Mouse (Mus musculus): ENCODE results near the gene Rasal2. TPM values are rescaled to one million over a fixed set of nuclear protein-coding genes. Genes with fewer than 3 reads are reported as not detected.

The Rasal2 gene
- total and polyA plus RNA-seq, 3 experiments = 5.1 to 23.2 (median 22.2) TPM

DNA sequence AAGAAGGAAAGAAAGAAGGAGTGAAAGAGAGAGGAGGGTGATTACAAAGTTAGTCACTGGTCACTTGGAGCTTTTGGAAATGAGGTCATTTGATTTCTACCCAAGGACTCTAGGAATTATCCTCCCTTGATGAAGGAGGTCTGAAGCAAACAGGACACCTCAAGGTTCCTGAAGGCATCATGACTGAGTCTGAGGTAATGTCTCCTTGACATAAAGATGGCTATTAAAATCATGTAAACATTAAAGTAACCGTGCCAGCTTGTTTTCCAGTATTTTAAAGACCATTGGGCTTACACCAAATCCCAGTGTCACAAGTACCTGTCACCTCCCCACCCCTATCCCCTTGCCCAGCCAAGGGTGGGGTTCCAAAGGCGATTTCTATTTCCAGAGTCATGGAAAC, 25.9 kb upstream of the Rasal2 start:
- no peaks in the 10 kb centered on the region for H3K79me2 ChIP-seq (replicated peaks; ENCODE audit: control insufficient read depth, insufficient read depth, low read length)
- DNase-seq = no peak
- no peaks in the 10 kb centered on the region for H3K27me3 ChIP-seq (ENCODE audit: control insufficient read depth, insufficient read depth, low read length)
- 99% methylated on average over 2 of the region's 2 CpGs for WGBS
- H3K4me1 ChIP-seq (ENCODE audit: control insufficient read depth, insufficient read depth, low read length) = peaks cover 4% of the 10 kb centered on the region
- H3K9ac ChIP-seq (ENCODE audit: low read depth, low read length) = no peak overlapping the region
- H3K27ac ChIP-seq = no peak overlapping the region
- intact Hi-C loops (cut with DNase I) = no loop called here
- no peak overlapping the region for H3K4me3 ChIP-seq
- H3K36me3 ChIP-seq (ENCODE audit: control insufficient read depth, insufficient read depth, low read length) = peaks cover 7% of the 10 kb centered on the region
- no peak for TF ChIP-seq CTCF (IDR thresholded peaks at IDR 0.05)
- no peak for TF ChIP-seq EP300 (IDR thresholded peaks at IDR 0.05; ENCODE audit: insufficient read depth, low read depth, low read length)
- no peak for TF ChIP-seq POLR2A (IDR thresholded peaks at IDR 0.05; ENCODE audit: insufficient read depth, low read depth, low read length)

DNA sequence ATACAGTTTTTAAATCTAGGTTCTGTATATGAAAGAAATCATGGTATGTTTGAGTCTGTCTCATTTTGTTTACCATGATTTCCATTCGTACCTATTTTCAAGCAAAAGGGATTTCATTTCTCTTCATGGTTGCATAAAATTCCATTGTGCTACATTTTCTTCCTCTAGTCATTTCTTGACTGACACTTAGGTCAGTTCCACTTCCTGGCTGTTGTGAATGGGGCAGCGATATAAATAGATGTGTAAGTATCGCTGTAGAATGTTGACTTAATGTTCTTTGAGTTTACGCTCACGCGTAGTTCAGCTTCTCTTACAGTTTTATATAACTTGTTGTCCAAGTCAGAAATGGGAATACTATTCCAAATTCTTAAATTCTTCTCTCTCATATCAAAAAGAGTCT, 23.5 kb upstream of the Rasal2 start:
- intact Hi-C loops (cut with DNase I) = no loop called here
- no peaks in the 10 kb centered on the region for H3K36me3 ChIP-seq (ENCODE audit: control insufficient read depth, insufficient read depth, low read length)
- WGBS = 39% methylated on average over 6 of the region's 6 CpGs

DNA sequence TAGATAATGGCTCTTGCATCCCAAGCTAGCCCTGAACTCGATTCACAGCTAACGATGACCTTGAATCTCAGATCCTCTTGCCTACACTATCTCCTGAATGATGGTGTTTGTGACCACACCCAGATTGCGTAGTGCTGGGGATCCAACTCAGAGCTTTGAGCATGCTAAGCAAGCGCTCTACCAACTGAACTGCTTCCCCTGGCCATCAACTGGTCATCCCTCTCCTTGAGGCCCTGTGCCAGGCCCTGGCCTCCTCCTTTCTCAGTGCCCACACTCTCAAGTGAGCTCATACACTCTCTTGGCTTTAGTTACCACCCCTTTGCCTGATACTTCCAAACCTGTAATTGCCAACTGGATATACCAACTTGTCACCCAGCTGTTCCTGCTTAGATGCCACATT, 22.0 kb upstream of the Rasal2 start:
- Histone ChIP-seq H3K27ac (no peak overlapping the region), H3K9ac (ENCODE audit: low read depth, low read length) (no peak overlapping the region), H3K4me1 (ENCODE audit: control insufficient read depth, insufficient read depth, low read length) (peaks cover 3% of the 10 kb centered on the region; the same call in 1 of the 2 replicates), H3K4me3 (no peak overlapping the region), H3K36me3 (ENCODE audit: control insufficient read depth, insufficient read depth, low read length) (no peaks in the 10 kb centered on the region), H3K79me2 (replicated peaks; ENCODE audit: control insufficient read depth, insufficient read depth, low read length) (no peaks in the 10 kb centered on the region), H3K27me3 (ENCODE audit: control insufficient read depth, insufficient read depth, low read length) (no peaks in the 10 kb centered on the region)
- intact Hi-C loops (cut with DNase I) = no loop called here
- WGBS = 92% methylated on average over 4 of the region's 4 CpGs
- TF ChIP-seq EP300 (IDR thresholded peaks at IDR 0.05; ENCODE audit: insufficient read depth, low read depth, low read length) = no peak
- TF ChIP-seq CTCF (IDR thresholded peaks at IDR 0.05) = no peak
- TF ChIP-seq POLR2A (IDR thresholded peaks at IDR 0.05; ENCODE audit: insufficient read depth, low read depth, low read length) = no peak
- no peak for DNase-seq

More for the DNA sequence above, 23.5 kb upstream of the Rasal2 start:
- H3K27me3 ChIP-seq (ENCODE audit: control insufficient read depth, insufficient read depth, low read length) = no peaks in the 10 kb centered on the region
- H3K9ac ChIP-seq (ENCODE audit: low read depth, low read length) = no peak overlapping the region
- H3K4me1 ChIP-seq (ENCODE audit: control insufficient read depth, insufficient read depth, low read length) = peaks cover 3% of the 10 kb centered on the region; the same call in 1 of the 2 replicates
- no peak overlapping the region for H3K4me3 ChIP-seq
- H3K27ac ChIP-seq = no peak overlapping the region
- DNase-seq = no peak
- no peak for TF ChIP-seq POLR2A (IDR thresholded peaks at IDR 0.05; ENCODE audit: insufficient read depth, low read depth, low read length)
- TF ChIP-seq EP300 (IDR thresholded peaks at IDR 0.05; ENCODE audit: insufficient read depth, low read depth, low read length) = no peak
- no peak for TF ChIP-seq CTCF (IDR thresholded peaks at IDR 0.05)
- no peaks in the 10 kb centered on the region for H3K79me2 ChIP-seq (replicated peaks; ENCODE audit: control insufficient read depth, insufficient read depth, low read length)

DNA sequence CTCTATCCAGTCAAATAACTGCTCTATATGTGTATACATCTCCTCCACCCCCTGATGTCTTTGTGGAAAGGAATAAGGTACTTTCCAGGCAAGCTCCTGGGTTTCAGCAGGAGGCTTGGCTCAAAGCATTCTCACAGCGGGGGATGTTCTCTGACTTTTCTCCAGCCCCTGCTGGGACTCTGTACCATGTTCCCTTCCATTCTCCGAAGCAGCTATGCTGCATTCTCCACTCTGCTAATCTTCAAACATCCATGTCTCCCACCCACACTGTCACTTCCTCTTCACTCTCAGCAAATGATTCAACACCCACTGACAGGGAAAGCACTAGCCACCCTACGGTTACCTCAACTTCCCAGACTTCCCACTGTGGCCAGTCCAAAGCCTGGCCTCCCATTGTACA, 20.9 kb upstream of the Rasal2 start:
- no peaks in the 10 kb centered on the region for H3K27me3 ChIP-seq (ENCODE audit: control insufficient read depth, insufficient read depth, low read length)
- no peak for TF ChIP-seq CTCF (IDR thresholded peaks at IDR 0.05)
- no peak for TF ChIP-seq POLR2A (IDR thresholded peaks at IDR 0.05; ENCODE audit: insufficient read depth, low read depth, low read length)
- no peak for TF ChIP-seq EP300 (IDR thresholded peaks at IDR 0.05; ENCODE audit: insufficient read depth, low read depth, low read length)
- intact Hi-C loops (cut with DNase I) = no loop called here
- 49% methylated on average over 3 of the region's 3 CpGs for WGBS
- H3K36me3 ChIP-seq (ENCODE audit: control insufficient read depth, insufficient read depth, low read length) = no peaks in the 10 kb centered on the region
- DNase-seq = no peak
- H3K4me3 ChIP-seq = no peak overlapping the region
- H3K9ac ChIP-seq (ENCODE audit: low read depth, low read length) = no peak overlapping the region
- H3K27ac ChIP-seq = no peak overlapping the region
- peaks cover 3% of the 10 kb centered on the region; the same call in 1 of the 2 replicates for H3K4me1 ChIP-seq (ENCODE audit: control insufficient read depth, insufficient read depth, low read length)
- H3K79me2 ChIP-seq (replicated peaks; ENCODE audit: control insufficient read depth, insufficient read depth, low read length) = no peaks in the 10 kb centered on the region

DNA sequence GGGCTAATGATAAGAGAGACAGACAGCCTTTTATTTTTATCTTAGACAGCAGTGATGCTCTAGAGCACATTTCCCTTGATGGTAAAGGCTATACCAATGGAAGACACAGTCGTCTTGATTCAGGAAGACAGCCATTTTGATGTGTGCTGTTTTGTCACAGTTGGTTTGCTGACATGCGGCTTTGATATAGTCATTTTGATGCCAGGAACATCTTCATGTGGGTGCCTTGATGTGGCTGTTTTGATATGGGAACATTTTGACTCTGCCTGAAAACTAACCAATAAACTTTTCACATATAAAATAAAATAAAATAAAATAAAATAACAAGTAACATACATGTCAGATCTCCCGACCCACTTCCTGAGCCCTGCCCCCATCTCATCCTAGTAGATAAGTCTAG, 16.0 kb upstream of the Rasal2 start:
- no peaks in the 10 kb centered on the region for H3K36me3 ChIP-seq (ENCODE audit: control insufficient read depth, insufficient read depth, low read length)
- H3K27ac ChIP-seq = no peak overlapping the region
- H3K27me3 ChIP-seq (ENCODE audit: control insufficient read depth, insufficient read depth, low read length) = no peaks in the 10 kb centered on the region
- H3K9ac ChIP-seq (ENCODE audit: low read depth, low read length) = no peak overlapping the region
- intact Hi-C loops (cut with DNase I) = no loop called here
- H3K79me2 ChIP-seq (replicated peaks; ENCODE audit: control insufficient read depth, insufficient read depth, low read length) = no peaks in the 10 kb centered on the region
- 79% methylated on average over 3 of the region's 3 CpGs for WGBS
- TF ChIP-seq CTCF (IDR thresholded peaks at IDR 0.05) (no peak), EP300 (IDR thresholded peaks at IDR 0.05; ENCODE audit: insufficient read depth, low read depth, low read length) (no peak), POLR2A (IDR thresholded peaks at IDR 0.05; ENCODE audit: insufficient read depth, low read depth, low read length) (no peak)
- DNase-seq = no peak
- H3K4me1 ChIP-seq (ENCODE audit: control insufficient read depth, insufficient read depth, low read length) = peaks cover 4% of the 10 kb centered on the region
- no peak overlapping the region for H3K4me3 ChIP-seq

DNA sequence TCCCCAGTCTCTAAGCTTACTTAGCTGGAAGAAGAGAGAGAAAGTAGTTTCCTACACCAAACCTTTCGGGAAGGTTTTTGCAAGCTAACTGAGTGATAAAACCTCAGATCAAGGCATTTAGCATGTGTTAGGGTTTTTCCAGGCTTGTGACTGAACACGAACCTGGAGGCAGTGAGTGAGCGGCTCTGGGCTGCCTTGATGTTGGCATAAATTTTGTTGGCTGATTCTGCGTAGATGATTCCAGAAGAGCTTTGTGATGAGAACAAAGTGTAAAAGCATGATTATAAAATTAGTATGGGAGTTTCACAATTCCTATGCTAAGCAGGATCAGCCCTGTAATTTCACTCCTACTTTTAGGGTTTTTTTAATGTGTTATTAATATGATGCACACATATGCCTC, 15.2 kb upstream of the Rasal2 start:
- TF ChIP-seq CTCF (IDR thresholded peaks at IDR 0.05) = no peak
- TF ChIP-seq EP300 (IDR thresholded peaks at IDR 0.05; ENCODE audit: insufficient read depth, low read depth, low read length) = no peak
- no peak for TF ChIP-seq POLR2A (IDR thresholded peaks at IDR 0.05; ENCODE audit: insufficient read depth, low read depth, low read length)
- intact Hi-C loops (cut with DNase I) = no loop called here
- no peak overlapping the region for H3K27ac ChIP-seq
- H3K79me2 ChIP-seq (replicated peaks; ENCODE audit: control insufficient read depth, insufficient read depth, low read length) = no peaks in the 10 kb centered on the region
- H3K4me3 ChIP-seq = no peak overlapping the region
- no peaks in the 10 kb centered on the region for H3K36me3 ChIP-seq (ENCODE audit: control insufficient read depth, insufficient read depth, low read length)
- peaks cover 2% of the 10 kb centered on the region for H3K4me1 ChIP-seq (ENCODE audit: control insufficient read depth, insufficient read depth, low read length)
- H3K27me3 ChIP-seq (ENCODE audit: control insufficient read depth, insufficient read depth, low read length) = no peaks in the 10 kb centered on the region
- 97% methylated on average over 4 of the region's 4 CpGs for WGBS
- no peak for DNase-seq
- H3K9ac ChIP-seq (ENCODE audit: low read depth, low read length) = no peak overlapping the region

Data from heart, adult 2 months (tissue).